Mouse (Mus musculus): ENCODE results near the gene Adamts9. TPM values are rescaled to one million over a fixed set of nuclear protein-coding genes. Genes with fewer than 3 reads are reported as not detected.

Gene Adamts9
- polyA plus RNA-seq, 1 experiment from 2014 or later, result 6.4 TPM

GRCm38 (mm10) chr6:92882446-92882845, 60.8 kb downstream of the Adamts9 start:
- 67% methylated on average over 5 of the region's 5 CpGs for WGBS
- ATAC-seq, result no peak
- TF ChIP-seq CTCF (IDR thresholded peaks at IDR 0.05), result no peak
- no peak for TF ChIP-seq EP300 (IDR thresholded peaks at IDR 0.05)
- Histone ChIP-seq H3K4me2 (replicated peaks; ENCODE audit: low read depth, low read length) (no peak overlapping the region), H3K4me1 (ENCODE audit: insufficient read depth, low read depth, low read length) (no peaks in the 10 kb centered on the region; the same call in 1 of the 2 replicates), H3K9ac (replicated peaks; ENCODE audit: low read depth) (no peak overlapping the region), H3K27me3 (replicated peaks; ENCODE audit: insufficient read depth, low read length) (no peaks in the 10 kb centered on the region), H3K4me3 (ENCODE audit: low read depth, low read length) (no peak overlapping the region), H3K36me3 (ENCODE audit: insufficient read depth, low read length) (peaks cover 32% of the 10 kb centered on the region), H3K27ac (ENCODE audit: low read length) (no peak overlapping the region), H3K9me3 (ENCODE audit: low read length) (no peaks in the 10 kb centered on the region)
- DNase-seq (ENCODE audit: low spot score), result no peak

- no peaks in the 10 kb centered on the region for H3K9me3 ChIP-seq (ENCODE audit: low read length)
- H3K27me3 ChIP-seq (replicated peaks; ENCODE audit: insufficient read depth, low read length), result no peaks in the 10 kb centered on the region
- H3K9ac ChIP-seq (replicated peaks; ENCODE audit: low read depth), result no peak overlapping the region
- DNase-seq (ENCODE audit: low spot score) (no peak), ATAC-seq (no peak)
- no peak overlapping the region for H3K27ac ChIP-seq (ENCODE audit: low read length)
- 75% methylated on average over 14 of the region's 14 CpGs for WGBS
- no peak overlapping the region for H3K4me3 ChIP-seq (ENCODE audit: low read depth, low read length)
- TF ChIP-seq EP300 (IDR thresholded peaks at IDR 0.05) (no peak), CTCF (IDR thresholded peaks at IDR 0.05) (no peak)
- H3K4me2 ChIP-seq (replicated peaks; ENCODE audit: low read depth, low read length), result no peak overlapping the region
- peaks cover 3% of the 10 kb centered on the region; the same call in 1 of the 2 replicates for H3K4me1 ChIP-seq (ENCODE audit: insufficient read depth, low read depth, low read length)
- peaks cover 34% of the 10 kb centered on the region for H3K36me3 ChIP-seq (ENCODE audit: insufficient read depth, low read length)
Measured at GRCm38 (mm10) chr6:92879700-92880265, 63.5 kb downstream of the Adamts9 start.

GRCm38 (mm10) chr6:92878771-92879170, 64.5 kb downstream of the Adamts9 start:
- ATAC-seq (no peak), DNase-seq (ENCODE audit: low spot score) (no peak)
- Histone ChIP-seq H3K9ac (replicated peaks; ENCODE audit: low read depth) (no peak overlapping the region), H3K4me3 (ENCODE audit: low read depth, low read length) (no peak overlapping the region), H3K27me3 (replicated peaks; ENCODE audit: insufficient read depth, low read length) (no peaks in the 10 kb centered on the region), H3K4me2 (replicated peaks; ENCODE audit: low read depth, low read length) (no peak overlapping the region), H3K4me1 (ENCODE audit: insufficient read depth, low read depth, low read length) (peaks cover 3% of the 10 kb centered on the region; the same call in 1 of the 2 replicates), H3K9me3 (ENCODE audit: low read length) (no peaks in the 10 kb centered on the region), H3K27ac (ENCODE audit: low read length) (no peak overlapping the region), H3K36me3 (ENCODE audit: insufficient read depth, low read length) (peaks cover 31% of the 10 kb centered on the region)
- 77% methylated on average over 5 of the region's 5 CpGs for whole genome bisulfite sequencing
- TF ChIP-seq CTCF (IDR thresholded peaks at IDR 0.05), result no peak
- no peak for TF ChIP-seq EP300 (IDR thresholded peaks at IDR 0.05)

GRCm38 (mm10) chr6:92877236-92877635, 66.1 kb downstream of the Adamts9 start:
- Histone ChIP-seq H3K9me3 (ENCODE audit: low read length) (no peaks in the 10 kb centered on the region), H3K4me3 (ENCODE audit: low read depth, low read length) (no peak overlapping the region), H3K4me1 (ENCODE audit: insufficient read depth, low read depth, low read length) (peaks cover 6% of the 10 kb centered on the region; the same call in 1 of the 2 replicates), H3K27me3 (replicated peaks; ENCODE audit: insufficient read depth, low read length) (no peaks in the 10 kb centered on the region), H3K9ac (replicated peaks; ENCODE audit: low read depth) (no peak overlapping the region), H3K4me2 (replicated peaks; ENCODE audit: low read depth, low read length) (no peak overlapping the region), H3K36me3 (ENCODE audit: insufficient read depth, low read length) (peaks cover 36% of the 10 kb centered on the region), H3K27ac (ENCODE audit: low read length) (no peak overlapping the region)
- no peak for ATAC-seq
- 94% methylated on average over 4 of the region's 4 CpGs for WGBS
- no peak for TF ChIP-seq CTCF (IDR thresholded peaks at IDR 0.05)
- no peak for TF ChIP-seq EP300 (IDR thresholded peaks at IDR 0.05)
- DNase-seq (ENCODE audit: low spot score), result no peak

GRCm38 (mm10) chr6:92876121-92876520, 67.2 kb downstream of the Adamts9 start:
- Histone ChIP-seq H3K9me3 (ENCODE audit: low read length) (no peaks in the 10 kb centered on the region), H3K36me3 (ENCODE audit: insufficient read depth, low read length) (peaks cover 28% of the 10 kb centered on the region), H3K9ac (replicated peaks; ENCODE audit: low read depth) (no peak overlapping the region), H3K4me3 (ENCODE audit: low read depth, low read length) (no peak overlapping the region), H3K27ac (ENCODE audit: low read length) (peak overlapping the region; percentile 57), H3K27me3 (replicated peaks; ENCODE audit: insufficient read depth, low read length) (no peaks in the 10 kb centered on the region), H3K4me2 (replicated peaks; ENCODE audit: low read depth, low read length) (no peak overlapping the region), H3K4me1 (ENCODE audit: insufficient read depth, low read depth, low read length) (peaks cover 6% of the 10 kb centered on the region; the same call in 1 of the 2 replicates)
- peak; percentile 44 for ATAC-seq
- 26% methylated on average over 5 of the region's 5 CpGs for WGBS
- peak; percentile 48 for DNase-seq (ENCODE audit: low spot score)
- TF ChIP-seq EP300 (IDR thresholded peaks at IDR 0.05) (peak; percentile 45; the same call in 1 of the 2 replicates), CTCF (IDR thresholded peaks at IDR 0.05) (no peak)

- peaks cover 6% of the 10 kb centered on the region; the same call in 1 of the 2 replicates for H3K4me1 ChIP-seq (ENCODE audit: insufficient read depth, low read depth, low read length)
- no peak overlapping the region for H3K9ac ChIP-seq (replicated peaks; ENCODE audit: low read depth)
- 49% methylated on average over 2 of the region's 2 CpGs for WGBS
- no peak overlapping the region for H3K4me2 ChIP-seq (replicated peaks; ENCODE audit: low read depth, low read length)
- peaks cover 22% of the 10 kb centered on the region for H3K36me3 ChIP-seq (ENCODE audit: insufficient read depth, low read length)
- no peak for TF ChIP-seq EP300 (IDR thresholded peaks at IDR 0.05)
- no peak for TF ChIP-seq CTCF (IDR thresholded peaks at IDR 0.05)
- ATAC-seq (peak; percentile 65; the same call in 1 of the 2 replicates), DNase-seq (ENCODE audit: low spot score) (peak; percentile 63)
- H3K27me3 ChIP-seq (replicated peaks; ENCODE audit: insufficient read depth, low read length), result no peaks in the 10 kb centered on the region
- no peak overlapping the region for H3K4me3 ChIP-seq (ENCODE audit: low read depth, low read length)
- H3K9me3 ChIP-seq (ENCODE audit: low read length), result no peaks in the 10 kb centered on the region
- H3K27ac ChIP-seq (ENCODE audit: low read length), result peak overlapping the region; percentile 57
Measured at GRCm38 (mm10) chr6:92875340-92875739, 68.0 kb downstream of the Adamts9 start.

All from lung, postnatal 0 days (tissue).